13 mouse cellular contexts compared by ENCODE assay signal in genomic region chr2:171306000-171306399, GRCm38 (mm10).
A peak's percentile ranks its signal among the peaks of the same experiment; 100 is the strongest.
DNase-seq lines count a peak whose midpoint lies in the region; ATAC-seq lines count a peak whose summit lies in the region.
"Had no signal": no experiment of that assay in that cellular context is flagged by ENCODE, and none has a peak within 500 bp of the region (broad histone marks: within the 10 kb centered on the region; RNA-seq: fewer than 3 reads in every experiment).

No protein-coding gene starts in this region.

- 62% methylated on average over 12 of the region's 12 CpGs for WGBS in midbrain, embryonic 10.5 days
- WGBS in midbrain, embryonic 13.5 days, result 55% methylated on average over 12 of the region's 12 CpGs
- WGBS in forebrain, embryonic 14.5 days, result 51% methylated on average over 12 of the region's 12 CpGs
- WGBS in limb, embryonic 13.5 days, result 29% methylated on average over 12 of the region's 12 CpGs
- WGBS in neural tube, embryonic 15.5 days, result 40% methylated on average over 12 of the region's 12 CpGs

- no peak overlapping the region for H3K9ac ChIP-seq in midbrain, embryonic 13.5 days (replicated peaks)
- H3K9ac ChIP-seq in forebrain, embryonic 14.5 days (ENCODE audit: low read length), result no peak overlapping the region
- H3K9ac ChIP-seq in limb, embryonic 13.5 days, result no peak overlapping the region
- H3K9ac ChIP-seq in neural tube, embryonic 15.5 days (replicated peaks), result no peak overlapping the region
- H3K9ac ChIP-seq: heart, embryonic 15.5 days had no signal

- H3K4me3 ChIP-seq in midbrain, embryonic 10.5 days, result no peak overlapping the region
- no peak overlapping the region for H3K4me3 ChIP-seq in midbrain, embryonic 13.5 days (replicated peaks)
- no peak overlapping the region for H3K4me3 ChIP-seq in forebrain, embryonic 14.5 days (ENCODE audit: low read depth, low read length)
- H3K4me3 ChIP-seq in limb, embryonic 13.5 days, result no peak overlapping the region
- H3K4me3 ChIP-seq in neural tube, embryonic 15.5 days (replicated peaks), result no peak overlapping the region
- H3K4me3 ChIP-seq: heart, embryonic 15.5 days had no signal

- intact Hi-C loops in left cerebral cortex, postnatal 4 days (cut with DNase I), result no loop called here

- no peak overlapping the region for H3K4me2 ChIP-seq in midbrain, embryonic 13.5 days (replicated peaks)
- no peak overlapping the region for H3K4me2 ChIP-seq in forebrain, embryonic 14.5 days (ENCODE audit: low read length)
- H3K4me2 ChIP-seq in limb, embryonic 13.5 days (replicated peaks), result peak overlapping the region; percentile 46
- H3K4me2 ChIP-seq in neural tube, embryonic 15.5 days, result peak overlapping the region; percentile 17; the same call in 1 of the 2 replicates
- H3K4me2 ChIP-seq: heart, embryonic 15.5 days; liver, embryonic 11.5 days had no signal

- no peaks in the 10 kb centered on the region for H3K36me3 ChIP-seq in midbrain, embryonic 10.5 days
- no peaks in the 10 kb centered on the region for H3K36me3 ChIP-seq in midbrain, embryonic 13.5 days
- no peaks in the 10 kb centered on the region for H3K36me3 ChIP-seq in forebrain, embryonic 14.5 days (ENCODE audit: control insufficient read depth, insufficient read depth, low read length)
- no peaks in the 10 kb centered on the region for H3K36me3 ChIP-seq in limb, embryonic 13.5 days
- no peaks in the 10 kb centered on the region for H3K36me3 ChIP-seq in neural tube, embryonic 15.5 days
- H3K36me3 ChIP-seq: heart, embryonic 15.5 days had no signal

- peak; percentile 29 for DNase-seq in midbrain, embryonic 10.5 days (ENCODE audit: low spot score)
- DNase-seq in forebrain, embryonic 14.5 days (ENCODE audit: low spot score), result peak; percentile 58
- DNase-seq in left cerebral cortex, postnatal 4 days, result no peak
- DNase-seq in kidney, adult 18-20 months, result no peak
- no peak for DNase-seq in spleen, postnatal 10 days (ENCODE audit: low spot score in 2 of 2)
- DNase-seq: kidney, adult 2 months; lung, postnatal 4 days had no signal

- H3K27ac ChIP-seq in midbrain, embryonic 10.5 days (replicated peaks), result no peak overlapping the region
- no peak overlapping the region for H3K27ac ChIP-seq in midbrain, embryonic 13.5 days
- H3K27ac ChIP-seq in forebrain, embryonic 14.5 days (ENCODE audit: low read depth, low read length), result no peak overlapping the region
- H3K27ac ChIP-seq in limb, embryonic 13.5 days, result no peak overlapping the region
- no peak overlapping the region for H3K27ac ChIP-seq in neural tube, embryonic 15.5 days (replicated peaks)
- H3K27ac ChIP-seq: heart, embryonic 15.5 days had no signal

- peaks cover 5% of the 10 kb centered on the region; the same call in 1 of the 2 replicates for H3K4me1 ChIP-seq in midbrain, embryonic 10.5 days
- H3K4me1 ChIP-seq in midbrain, embryonic 13.5 days (replicated peaks), result peaks cover 5% of the 10 kb centered on the region
- 0 out of 2 replicates have a peak, but pooled peaks cover 2% of the 10 kb centered on the region for H3K4me1 ChIP-seq in forebrain, embryonic 14.5 days (ENCODE audit: control insufficient read depth, insufficient read depth, low read length)
- H3K4me1 ChIP-seq in limb, embryonic 13.5 days, result 0 out of 2 replicates have a peak, but pooled peaks cover 5% of the 10 kb centered on the region
- H3K4me1 ChIP-seq in neural tube, embryonic 15.5 days, result peaks cover 4% of the 10 kb centered on the region
- H3K4me1 ChIP-seq: heart, embryonic 15.5 days had no signal

- no peak for ATAC-seq in midbrain, embryonic 13.5 days
- no peak; the same call in 1 of the 2 replicates for ATAC-seq in forebrain, embryonic 14.5 days
- ATAC-seq in limb, embryonic 13.5 days (ENCODE audit: low FRiP score, low read depth), result peak; percentile 57; the same call in 1 of the 2 replicates
- 0 out of 2 replicates have a peak, but pooled peaks have one; percentile 59 for ATAC-seq in neural tube, embryonic 15.5 days (ENCODE audit: low FRiP score)
- ATAC-seq: Patski had no signal

- no peaks in the 10 kb centered on the region for H3K27me3 ChIP-seq in midbrain, embryonic 10.5 days (ENCODE audit: low read depth, poor library complexity, severe bottlenecking)
- no peaks in the 10 kb centered on the region for H3K27me3 ChIP-seq in midbrain, embryonic 13.5 days
- no peaks in the 10 kb centered on the region for H3K27me3 ChIP-seq in forebrain, embryonic 14.5 days (replicated peaks; ENCODE audit: control insufficient read depth, insufficient read depth, low read length)
- H3K27me3 ChIP-seq in limb, embryonic 13.5 days, result no peaks in the 10 kb centered on the region
- H3K27me3 ChIP-seq in neural tube, embryonic 15.5 days (replicated peaks), result no peaks in the 10 kb centered on the region
- H3K27me3 ChIP-seq: heart, embryonic 15.5 days; Patski had no signal

- no peaks in the 10 kb centered on the region for H3K9me3 ChIP-seq in midbrain, embryonic 10.5 days (replicated peaks)
- no peaks in the 10 kb centered on the region for H3K9me3 ChIP-seq in midbrain, embryonic 13.5 days
- H3K9me3 ChIP-seq in forebrain, embryonic 14.5 days (replicated peaks; ENCODE audit: control insufficient read depth, low read length), result no peaks in the 10 kb centered on the region
- no peaks in the 10 kb centered on the region for H3K9me3 ChIP-seq in limb, embryonic 13.5 days
- H3K9me3 ChIP-seq in neural tube, embryonic 15.5 days (replicated peaks), result no peaks in the 10 kb centered on the region
- H3K9me3 ChIP-seq: heart, embryonic 15.5 days had no signal

Comparison
In these comparisons a context has a peak if more than half of its experiments do, and no peak if none do; other contexts are left out.
1. DNase-seq: peak in midbrain, embryonic 10.5 days (single experiment) and forebrain, embryonic 14.5 days (single experiment); none in left cerebral cortex, postnatal 4 days (single experiment), kidney, adult 18-20 months (single experiment) and spleen, postnatal 10 days (0 of 2).
2. ATAC-seq: peak in limb, embryonic 13.5 days (single experiment) and neural tube, embryonic 15.5 days (single experiment); none in midbrain, embryonic 13.5 days (single experiment) and forebrain, embryonic 14.5 days (single experiment).
3. H3K4me2 ChIP-seq: peak in limb, embryonic 13.5 days (single experiment) and neural tube, embryonic 15.5 days (single experiment); none in midbrain, embryonic 13.5 days (single experiment) and forebrain, embryonic 14.5 days (single experiment).